Mouse (Mus musculus) stomach, postnatal 0 days (tissue): ENCODE results near the gene Patj.

Source experiments
- CTCF ChIP-seq: IDR thresholded peaks from 2 replicates; pipeline ENCODE4 v1.5.1; 2016; ENCODE audit warnings: antibody characterized with exemption, low read depth, mild to moderate bottlenecking, moderate library complexity
- EP300 ChIP-seq: optimal IDR thresholded peaks from 2 replicates; pipeline ENCODE3; 2016; ENCODE audit warnings: antibody characterized with exemption

DNA sequence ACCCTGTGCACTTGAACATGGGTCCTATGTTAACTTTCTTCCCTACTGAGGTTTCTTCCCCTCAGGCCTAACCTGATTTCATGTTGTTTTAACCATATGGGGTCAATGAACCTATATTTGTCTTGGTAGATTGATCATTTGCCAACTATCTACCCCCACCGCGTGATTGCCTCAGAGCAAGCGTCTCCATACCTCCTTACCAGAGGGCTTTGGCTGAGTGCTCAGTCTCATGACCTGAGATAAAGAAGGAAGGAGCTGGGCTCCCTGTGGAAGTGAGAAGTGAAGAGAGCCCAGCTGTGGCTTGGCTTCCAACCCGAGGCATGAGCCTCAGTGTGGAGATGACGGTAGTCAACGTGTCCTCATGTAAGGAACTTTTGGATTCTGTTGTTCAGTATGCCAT lies 160.9 kb downstream of the Patj start:
- no peak for TF ChIP-seq EP300
- no peak for TF ChIP-seq CTCF
